Mouse (Mus musculus) heart, adult 2 months (tissue): ENCODE data around the gene Gm10428. TPM values are rescaled to one million over a fixed set of nuclear protein-coding genes. Genes with fewer than 3 reads are reported as not detected.

ENCODE experiments used
- DNase-seq, 2 experiments: peaks; one replicate each; pipeline ENCODE4 v3.0.0; 2021
- H3K27ac ChIP-seq: fragments of 200-600 bp; 2 replicates; pipeline ENCODE4 v1.8.1; 2022
- H3K27me3 ChIP-seq: fragments of 200-500 bp; 2 replicates; pipeline ENCODE4 v1.6.1; 2012; ENCODE audit warnings: mild to moderate bottlenecking, low read length, inconsistent platforms, mixed read lengths; ENCODE audit not compliant: control insufficient read depth, insufficient read depth
- H3K36me3 ChIP-seq: fragments of 200-500 bp; 2 replicates; pipeline ENCODE4 v1.6.1; 2012; ENCODE audit warnings: low read length, inconsistent platforms; ENCODE audit not compliant: control insufficient read depth, insufficient read depth
- H3K4me1 ChIP-seq: fragments of 200-500 bp; 2 replicates; pipeline ENCODE4 v1.6.1; 2011; ENCODE audit warnings: low read length; ENCODE audit not compliant: control insufficient read depth, insufficient read depth
- H3K4me3 ChIP-seq: fragments of 200-600 bp; 2 replicates; pipeline ENCODE4 v1.8.1; 2022
- H3K79me2 ChIP-seq: fragments of 200-500 bp; replicated peaks from 2 replicates; pipeline ENCODE4 v1.6.1; 2012; ENCODE audit warnings: mild to moderate bottlenecking, inconsistent platforms, low read length, moderate library complexity, mixed read lengths; ENCODE audit not compliant: control insufficient read depth, insufficient read depth
- H3K9ac ChIP-seq: fragments of 200-500 bp; 2 replicates; pipeline ENCODE4 v1.6.1; 2012; ENCODE audit warnings: low read depth, mild to moderate bottlenecking, control low read depth, inconsistent platforms, low read length, mixed read lengths
- CTCF ChIP-seq: fragments of 200-600 bp; IDR thresholded peaks from 2 replicates; pipeline ENCODE4 v1.8.1; 2022; ENCODE audit warnings: antibody characterized with exemption, mild to moderate bottlenecking, moderate library complexity
- EP300 ChIP-seq: fragments of 200-500 bp; IDR thresholded peaks from 2 replicates; pipeline ENCODE4 v1.6.1; 2011; ENCODE audit warnings: low read depth, low read length, control low read depth; ENCODE audit not compliant: insufficient read depth
- POLR2A ChIP-seq: fragments of 200-500 bp; IDR thresholded peaks from 2 replicates; pipeline ENCODE4 v1.6.1; 2011; ENCODE audit warnings: mild to moderate bottlenecking, low read depth, low read length, control low read depth; ENCODE audit not compliant: insufficient read depth
- WGBS: fragments of 180-500 bp; shearing (Covaris S2); methylation state at CpG from one replicate; pipeline ENCODE4 v1.1.7; 2018; 5-methylcytosine and 5-hydroxymethylcytosine counted together
- intact Hi-C: fragments of 180-260 bp; cut with DNase I; formaldehyde crosslinking; loops from one replicate; pipeline ENCODE4 v1.15.1; 2025
- polyA plus RNA-seq: library from polyadenylated mRNA; depleted of rRNA; stranded (reverse); fragments of >200 nt; gene quantifications from 2 replicates; pipeline ENCODE4 v1.2.3, GENCODE M21; 2012; rRNA removed
- total RNA-seq, 2 experiments: library from RNA; stranded (reverse); gene quantifications; 2 replicates each; pipeline ENCODE4 v1.2.3; 2021

Gm10428 gene
- total and polyA plus RNA-seq, 3 experiments = not detected

DNA sequence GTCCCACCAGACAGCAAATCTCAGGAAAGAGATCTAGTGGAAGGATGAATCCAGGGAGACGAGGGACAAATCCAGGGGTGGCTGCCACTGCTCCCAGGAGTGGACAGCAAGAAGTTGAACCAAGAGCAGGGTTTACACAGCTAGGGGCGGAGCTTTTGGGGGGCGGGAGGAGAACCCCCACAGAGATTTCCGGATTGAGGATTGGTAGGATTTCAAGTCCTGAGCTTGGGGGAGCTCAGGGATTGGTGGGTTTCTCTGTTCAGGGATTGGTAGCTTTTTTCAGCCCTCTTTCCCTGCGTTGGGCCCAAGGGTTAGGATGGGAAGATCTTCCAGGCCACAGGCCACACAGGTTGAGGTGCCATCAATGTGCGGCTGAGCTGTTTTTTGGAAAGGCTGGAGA lies 5.0 kb downstream of the Gm10428 start:
- TF ChIP-seq CTCF (no peak), POLR2A (no peak), EP300 (no peak)
- intact Hi-C loops = loop anchor here (1.0 to 2.0 kb wide), 2 partner anchors 51 to 93 kb away; no protein-coding TSS in a partner anchor

DNA sequence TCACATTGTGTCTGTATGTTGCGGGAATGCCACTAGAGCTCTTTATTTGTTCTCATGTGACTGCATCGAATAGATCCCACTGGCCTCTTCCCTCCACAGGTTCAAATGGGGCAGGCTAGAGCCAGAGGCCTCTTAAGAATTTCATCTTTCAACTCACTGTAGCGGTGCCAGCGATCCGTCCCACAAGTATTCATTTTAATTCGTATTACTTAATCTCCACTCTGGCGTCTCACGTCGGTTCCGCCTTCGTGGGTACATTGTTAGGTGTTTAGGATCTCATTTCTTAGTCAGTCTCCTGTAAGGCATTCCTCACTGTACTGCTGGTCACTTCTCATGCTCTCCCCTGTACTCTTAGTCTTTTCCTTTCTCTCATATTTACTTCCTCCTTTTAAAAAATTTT lies 5.6 kb downstream of the Gm10428 start:
- no peak overlapping the region for H3K4me3 ChIP-seq
- H3K27me3 ChIP-seq = no peaks in the 10 kb centered on the region
- DNase-seq = no peak
- intact Hi-C loops = no loop called here
- no peak for TF ChIP-seq CTCF
- no peak for TF ChIP-seq POLR2A
- TF ChIP-seq EP300 = no peak
- H3K4me1 ChIP-seq = no peaks in the 10 kb centered on the region
- H3K27ac ChIP-seq = no peak overlapping the region
- H3K36me3 ChIP-seq = no peaks in the 10 kb centered on the region
- no peaks in the 10 kb centered on the region for H3K79me2 ChIP-seq
- no peak overlapping the region for H3K9ac ChIP-seq
- 92% methylated on average over 11 of the region's 11 CpGs for WGBS

More for the DNA sequence above, 5.0 kb downstream of the Gm10428 start:
- no peak overlapping the region for H3K4me3 ChIP-seq
- H3K9ac ChIP-seq = no peak overlapping the region
- no peaks in the 10 kb centered on the region for H3K36me3 ChIP-seq
- H3K79me2 ChIP-seq = no peaks in the 10 kb centered on the region
- H3K4me1 ChIP-seq = no peaks in the 10 kb centered on the region
- 79% methylated on average over 6 of the region's 6 CpGs for WGBS
- no peak for DNase-seq
- H3K27me3 ChIP-seq = no peaks in the 10 kb centered on the region
- H3K27ac ChIP-seq = no peak overlapping the region

DNA sequence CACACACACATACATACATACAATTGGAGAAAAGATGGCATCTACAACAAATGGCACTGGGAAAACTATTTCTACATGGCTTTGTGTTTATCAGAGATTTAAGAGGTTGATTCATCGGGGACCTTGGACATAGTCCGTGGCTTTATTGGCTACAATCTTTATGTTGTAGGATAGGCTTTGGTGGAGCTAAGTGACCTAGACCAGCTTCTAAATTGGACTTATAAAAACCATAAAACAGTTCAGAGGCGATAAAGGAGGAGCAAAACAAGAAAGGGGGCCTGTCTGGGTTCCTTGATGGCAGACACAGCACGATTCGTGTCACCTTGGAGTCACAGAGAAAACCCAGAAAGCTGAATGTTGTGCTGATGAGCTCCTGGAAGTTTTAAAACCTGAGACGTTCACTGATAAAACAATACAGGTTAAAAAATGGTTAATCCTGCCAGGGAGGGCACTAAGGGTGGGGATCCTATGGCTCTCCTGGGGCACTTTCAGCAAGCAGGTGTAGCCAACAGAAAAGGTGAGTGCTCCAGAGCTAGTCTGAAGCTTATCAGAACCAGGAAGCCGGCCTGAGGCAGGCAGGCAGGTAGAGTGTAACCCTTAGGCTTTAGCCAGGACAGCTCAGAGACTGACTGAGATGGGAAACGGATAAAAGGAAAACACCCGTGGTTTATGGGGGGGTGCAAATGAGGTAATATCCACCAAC lies 8.0 kb downstream of the Gm10428 start:
- no peaks in the 10 kb centered on the region for H3K36me3 ChIP-seq
- H3K27ac ChIP-seq = peak overlapping the region; percentile 72
- no peaks in the 10 kb centered on the region for H3K4me1 ChIP-seq
- intact Hi-C loops = no loop called here
- WGBS = 57% methylated on average over 9 of the region's 9 CpGs
- no peak for DNase-seq
- no peaks in the 10 kb centered on the region for H3K27me3 ChIP-seq
- TF ChIP-seq CTCF = no peak
- no peak for TF ChIP-seq EP300
- TF ChIP-seq POLR2A = no peak
- H3K4me3 ChIP-seq = no peak overlapping the region
- H3K79me2 ChIP-seq = no peaks in the 10 kb centered on the region
- no peak overlapping the region for H3K9ac ChIP-seq

DNA sequence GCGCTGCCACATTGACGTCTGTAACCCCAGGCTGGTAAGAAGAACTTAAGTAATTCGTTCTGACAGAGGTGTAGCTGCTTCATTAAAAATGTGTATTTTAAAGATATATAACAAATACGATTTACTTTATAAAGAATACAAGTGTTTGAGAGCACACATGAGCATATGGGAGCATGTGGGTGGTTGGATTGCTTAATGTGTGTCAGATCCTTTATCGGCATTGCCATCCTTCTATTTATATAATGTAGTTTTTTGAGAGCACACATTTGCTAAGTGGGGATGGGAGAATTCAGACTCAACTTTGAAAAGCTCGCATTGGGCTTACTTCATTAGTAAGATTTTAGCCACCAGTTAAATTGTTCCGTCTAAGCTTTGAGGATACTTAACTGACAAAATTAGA lies 23.6 kb downstream of the Gm10428 start:
- intact Hi-C loops = no loop called here
- no peaks in the 10 kb centered on the region for H3K27me3 ChIP-seq
- DNase-seq = no peak
- H3K9ac ChIP-seq = no peak overlapping the region
- H3K36me3 ChIP-seq = no peaks in the 10 kb centered on the region
- 92% methylated on average over 7 of the region's 7 CpGs for WGBS
- H3K4me3 ChIP-seq = no peak overlapping the region
- no peaks in the 10 kb centered on the region for H3K79me2 ChIP-seq
- no peak overlapping the region for H3K27ac ChIP-seq
- H3K4me1 ChIP-seq = no peaks in the 10 kb centered on the region
- TF ChIP-seq EP300 (no peak), CTCF (no peak), POLR2A (no peak)

DNA sequence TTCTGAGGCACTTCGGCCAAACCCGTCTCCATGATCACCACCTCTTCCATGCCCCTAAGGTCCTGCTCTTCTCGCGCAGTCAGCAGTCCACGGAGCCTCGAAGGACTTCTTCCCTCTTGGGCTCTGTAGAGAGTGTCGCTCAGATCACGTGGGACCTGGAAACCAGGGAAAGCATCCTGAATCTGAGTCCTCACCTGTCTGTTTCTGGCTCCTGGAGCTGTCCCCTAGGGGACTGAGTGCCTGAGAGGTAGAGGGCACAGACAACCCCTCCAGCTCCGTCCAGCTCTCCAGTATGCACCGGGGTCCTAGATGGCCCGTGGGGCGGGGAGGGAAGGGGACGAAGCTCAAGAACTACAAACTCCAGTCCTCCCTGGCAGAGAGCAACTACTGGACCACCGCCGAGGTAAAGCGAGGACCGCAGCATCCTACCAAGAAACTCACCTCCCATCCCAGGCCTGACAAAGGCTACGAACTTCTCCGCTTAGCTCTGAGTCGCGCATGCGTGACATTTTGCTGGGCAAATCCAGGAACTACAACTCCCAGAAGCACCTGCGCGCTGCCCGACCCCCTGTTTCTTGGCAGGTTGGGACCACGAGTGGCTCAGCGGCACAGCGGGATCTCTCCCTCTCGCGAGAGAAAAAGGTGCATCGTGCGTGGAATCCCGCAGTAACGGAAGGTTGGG lies 36.2 kb downstream of the Gm10428 start, which contains the start of gene Zfp286:
TSS of gene Zfp286 (minus strand) at position 528 of the 682 bp plus-strand sequence.
- DNase-seq = peak; percentile 75 to 83
- H3K36me3 ChIP-seq = no peaks in the 10 kb centered on the region
- H3K4me3 ChIP-seq = peak within 1 kb of the TSS; percentile 60
- WGBS = 7% methylated on average over 34 of the region's 34 CpGs
- H3K79me2 ChIP-seq = no peaks in the 10 kb centered on the region
- peak within 1 kb of the TSS; percentile 63 for H3K9ac ChIP-seq
- TF ChIP-seq CTCF = no peak
- peak; percentile 27; the same call in 1 of the 2 replicates for TF ChIP-seq POLR2A
- no peak for TF ChIP-seq EP300
- peaks cover 4% of the 10 kb centered on the region for H3K4me1 ChIP-seq
- no peak within 1 kb of the TSS for H3K27ac ChIP-seq
- intact Hi-C loops = no loop called here
- no peaks in the 10 kb centered on the region for H3K27me3 ChIP-seq

DNA sequence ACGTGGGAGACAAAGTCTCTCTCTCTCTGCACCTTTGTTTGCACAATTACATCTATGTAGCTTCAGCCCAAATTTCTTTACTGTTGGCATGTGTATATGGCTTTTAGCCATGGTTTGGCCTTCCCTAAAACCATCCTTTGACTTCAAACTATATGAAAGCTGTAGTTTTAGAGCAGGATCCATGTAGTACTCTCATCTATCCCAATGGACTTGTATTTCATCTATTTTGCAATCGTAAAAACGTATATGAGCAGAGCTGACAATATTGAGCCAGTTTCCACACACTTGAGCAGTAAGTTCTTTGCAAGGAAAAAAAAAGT lies 36.7 kb downstream of the Gm10428 start:
- Histone ChIP-seq H3K79me2 (no peaks in the 10 kb centered on the region), H3K4me1 (peaks cover 4% of the 10 kb centered on the region), H3K4me3 (peak overlapping the region; percentile 60), H3K27me3 (no peaks in the 10 kb centered on the region), H3K27ac (no peak overlapping the region), H3K36me3 (no peaks in the 10 kb centered on the region), H3K9ac (no peak overlapping the region)
- intact Hi-C loops = no loop called here
- no peak for DNase-seq
- TF ChIP-seq POLR2A = no peak
- no peak for TF ChIP-seq EP300
- TF ChIP-seq CTCF = no peak
- 63% methylated on average over 3 of the region's 3 CpGs for WGBS

Other genes starting within 250 kb of the Gm10428 start
- 10 to 100 TPM; 25.0 to 25.8 TPM for gene Cenpv, start 213.8 kb upstream of the Gm10428 start, total RNA-seq
- gene Cenpv, start 213.8 kb upstream of the Gm10428 start, polyA plus RNA-seq = 30.8 and 54.7 TPM in 2 replicates
- 100 to 1,000 TPM; 626 to 699 TPM for gene Ubb, start 201.9 kb upstream of the Gm10428 start, total RNA-seq
- gene Ubb, start 201.9 kb upstream of the Gm10428 start, polyA plus RNA-seq = 1,026 and 1,119 TPM in 2 replicates
- 1 to 10 TPM; 2.6 to 3.5 TPM for gene Trpv2, start 178.6 kb upstream of the Gm10428 start, total RNA-seq
- 4.6 and 5.6 TPM in 2 replicates for gene Trpv2, start 178.6 kb upstream of the Gm10428 start, polyA plus RNA-seq
- gene Lrrc75a, start 104.6 kb upstream of the Gm10428 start, total RNA-seq = 1 to 10 TPM; 3.3 to 4.2 TPM
- 6.2 and 9.6 TPM in 2 replicates for gene Lrrc75a, start 104.6 kb upstream of the Gm10428 start, polyA plus RNA-seq
- 1 to 10 TPM; 5.8 to 8.6 TPM for gene Mmgt2, start 104.4 kb upstream of the Gm10428 start, total RNA-seq
- gene Mmgt2, start 104.4 kb upstream of the Gm10428 start, polyA plus RNA-seq = 8.7 and 8.9 TPM in 2 replicates
- gene Zfp287, start 21.2 kb upstream of the Gm10428 start, total RNA-seq = 1 to 10 TPM; 1.9 to 2.5 TPM
- 1.4 and 1.9 TPM in 2 replicates for gene Zfp287, start 21.2 kb upstream of the Gm10428 start, polyA plus RNA-seq
- gene Zfp286, start 36.4 kb downstream of the Gm10428 start, total RNA-seq = under 1 TPM; 0.41 to 0.42 TPM
- 0.70 and 1.3 TPM in 2 replicates for gene Zfp286, start 36.4 kb downstream of the Gm10428 start, polyA plus RNA-seq
- gene Trim16, start 67.1 kb downstream of the Gm10428 start, total RNA-seq = 1 to 10 TPM; 6.5 to 7.4 TPM
- gene Trim16, start 67.1 kb downstream of the Gm10428 start, polyA plus RNA-seq = 4.0 and 5.9 TPM in 2 replicates
- under 1 TPM; 0.16 to 0.34 TPM for gene Fbxw10, start 94.0 kb downstream of the Gm10428 start, total RNA-seq
- gene Fbxw10, start 94.0 kb downstream of the Gm10428 start, polyA plus RNA-seq = 0.29 and 0.70 TPM in 2 replicates
- 10 to 100 TPM; 21.9 to 24.5 TPM for gene Tvp23b, start 126.4 kb downstream of the Gm10428 start, total RNA-seq
- gene Tvp23b, start 126.4 kb downstream of the Gm10428 start, polyA plus RNA-seq = 9.7 and 17.7 TPM in 2 replicates
- gene Cdrt4, start 198.1 kb downstream of the Gm10428 start, total RNA-seq = not detected
- gene Cdrt4, start 198.1 kb downstream of the Gm10428 start, polyA plus RNA-seq = 1.4 TPM in 1 of 2 replicates, not detected in the other